Mouse (Mus musculus) midbrain, embryonic 10.5 days (tissue): ENCODE measurements around the gene Zfp266. TPM values are rescaled to one million over a fixed set of nuclear protein-coding genes. Genes with fewer than 3 reads are reported as not detected.

Source experiments
- DNase-seq: peaks from one replicate; pipeline ENCODE4 v3.0.0-alpha.2; 2017; ENCODE audit warnings: low spot score
- H3K27ac ChIP-seq: fragments of 300-500 bp; sonication (generic); replicated peaks from 2 replicates; pipeline ENCODE4 v1.5.1; 2016; ENCODE audit warnings: mild to moderate bottlenecking
- H3K27me3 ChIP-seq: fragments of 300-500 bp; sonication (generic); 2 replicates; pipeline ENCODE4 v1.6.1; 2016; ENCODE audit warnings: low read depth, mild to moderate bottlenecking; ENCODE audit not compliant: poor library complexity, severe bottlenecking
- H3K36me3 ChIP-seq: fragments of 300-500 bp; sonication (generic); 2 replicates; pipeline ENCODE4 v1.6.1; 2016; ENCODE audit warnings: mild to moderate bottlenecking, moderate library complexity
- H3K4me1 ChIP-seq: fragments of 300-500 bp; sonication (generic); 2 replicates; pipeline ENCODE4 v1.6.1; 2016
- H3K4me3 ChIP-seq: fragments of 300-500 bp; sonication (generic); 2 replicates; pipeline ENCODE4 v1.5.1; 2016; ENCODE audit warnings: mild to moderate bottlenecking, moderate library complexity
- H3K9me3 ChIP-seq: fragments of 300-500 bp; sonication (generic); replicated peaks from 2 replicates; pipeline ENCODE4 v1.6.1; 2016; ENCODE audit warnings: mild to moderate bottlenecking
- WGBS: fragments of 180-500 bp; shearing (Covaris S2); methylation state at CpG from one replicate; pipeline ENCODE4 v1.1.7; 2016; 5-methylcytosine and 5-hydroxymethylcytosine counted together
- polyA plus RNA-seq: library from polyadenylated mRNA; unstranded; fragments of >200 nt; fragmentation: Nextera tagmentation; extraction: Ambion mirVana; gene quantifications from 2 replicates; pipeline ENCODE4 v1.2.1, GENCODE M21; 2016

Gene Zfp266
- polyA plus RNA-seq, 1 experiment from 2014 or later, result 117 TPM

DNA sequence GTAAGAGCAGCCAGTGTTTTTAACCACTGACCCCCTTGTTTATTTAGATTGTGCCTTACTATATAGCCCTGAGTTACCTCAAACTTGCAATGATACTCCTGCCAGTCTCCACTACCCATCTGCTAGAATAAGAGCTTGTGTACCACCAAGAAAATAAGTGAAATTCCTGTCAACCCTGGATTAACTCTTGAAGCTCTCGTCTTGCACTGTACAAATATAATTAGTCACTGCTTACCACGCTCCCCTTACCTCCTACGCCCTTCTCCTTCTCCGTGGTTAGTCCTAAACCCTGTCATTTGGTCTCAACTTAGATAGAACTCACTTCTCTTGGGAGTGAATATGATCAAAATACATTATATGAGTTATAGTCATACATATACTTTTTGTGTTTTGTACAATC, 2.5 kb downstream of the Zfp266 start:
- DNase-seq, result no peak
- Histone ChIP-seq H3K27me3 (no peaks in the 10 kb centered on the region), H3K4me3 (peak overlapping the region; percentile 96), H3K9me3 (no peaks in the 10 kb centered on the region), H3K4me1 (peaks cover 27% of the 10 kb centered on the region), H3K27ac (no peak overlapping the region), H3K36me3 (peaks cover 59% of the 10 kb centered on the region)
- WGBS, result 92% methylated on average over 4 of the region's 4 CpGs

GRCm38 (mm10) chr9:20517727-20518126, 3.5 kb downstream of the Zfp266 start:
- 97% methylated on average over 1 of the region's 1 CpGs for WGBS
- H3K9me3 ChIP-seq, result no peaks in the 10 kb centered on the region
- no peak overlapping the region for H3K27ac ChIP-seq
- H3K36me3 ChIP-seq, result peaks cover 69% of the 10 kb centered on the region
- H3K4me1 ChIP-seq, result peaks cover 27% of the 10 kb centered on the region
- DNase-seq, result no peak
- H3K4me3 ChIP-seq, result no peak overlapping the region
- H3K27me3 ChIP-seq, result no peaks in the 10 kb centered on the region

- H3K27ac ChIP-seq, result no peak overlapping the region
- H3K4me1 ChIP-seq, result peaks cover 9% of the 10 kb centered on the region
- no peak overlapping the region for H3K4me3 ChIP-seq
- DNase-seq, result no peak
- no peaks in the 10 kb centered on the region for H3K27me3 ChIP-seq
- H3K36me3 ChIP-seq, result peaks cover 98% of the 10 kb centered on the region
- H3K9me3 ChIP-seq, result no peaks in the 10 kb centered on the region
- 91% methylated on average over 3 of the region's 3 CpGs for WGBS
These were observed 7.2 kb downstream of the Zfp266 start for GRCm38 (mm10) chr9:20514016-20514415.

DNA sequence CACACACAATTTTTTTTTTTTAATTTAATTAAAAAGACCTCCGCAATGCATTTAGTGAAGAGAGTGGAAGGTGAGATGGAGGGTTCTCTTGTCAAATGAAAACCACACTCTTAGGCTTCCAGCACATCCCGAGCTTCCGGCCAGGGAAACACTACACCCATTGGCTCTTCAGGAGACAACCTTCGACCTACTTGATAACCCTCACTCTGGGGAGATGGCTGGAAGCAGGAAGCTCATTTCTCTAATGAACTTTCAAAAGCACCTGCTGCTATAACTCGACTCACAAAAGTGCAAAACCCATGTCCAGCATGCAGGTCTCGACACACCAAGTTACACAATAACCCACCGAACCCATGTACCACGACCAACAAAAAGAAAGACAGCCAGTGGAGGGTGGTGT, 8.5 kb downstream of the Zfp266 start:
- Histone ChIP-seq H3K27me3 (no peaks in the 10 kb centered on the region), H3K27ac (no peak overlapping the region), H3K4me1 (no peaks in the 10 kb centered on the region; the same call in 1 of the 2 replicates), H3K36me3 (peaks cover 96% of the 10 kb centered on the region), H3K4me3 (no peak overlapping the region), H3K9me3 (no peaks in the 10 kb centered on the region)
- WGBS, result 91% methylated on average over 8 of the region's 8 CpGs
- no peak for DNase-seq

- Histone ChIP-seq H3K27me3 (no peaks in the 10 kb centered on the region), H3K27ac (no peak overlapping the region), H3K4me1 (no peaks in the 10 kb centered on the region), H3K36me3 (peaks cover 96% of the 10 kb centered on the region), H3K4me3 (no peak overlapping the region), H3K9me3 (no peaks in the 10 kb centered on the region)
- DNase-seq, result no peak
- 90% methylated on average over 4 of the region's 4 CpGs for WGBS
These were observed 9.6 kb downstream of the Zfp266 start for GRCm38 (mm10) chr9:20511645-20512044.

DNA sequence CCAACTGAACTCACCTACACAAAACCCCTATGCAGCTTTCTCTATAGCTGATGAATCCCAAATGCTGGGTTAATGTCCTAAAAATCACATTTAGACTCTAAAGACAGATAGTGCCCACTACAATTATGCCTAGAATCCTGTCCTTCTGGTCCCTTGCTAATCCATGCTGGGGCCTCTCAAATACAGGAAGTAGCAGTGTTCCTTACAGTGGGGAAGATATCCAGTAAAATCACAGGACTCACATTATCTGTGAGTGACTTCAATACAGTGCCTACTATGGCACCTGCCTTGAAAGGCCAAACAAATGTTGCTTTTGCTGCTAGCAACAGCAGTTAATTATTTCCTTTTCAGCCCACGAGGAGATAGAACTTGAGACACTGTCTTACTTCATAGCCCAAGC, 10.9 kb downstream of the Zfp266 start:
- Histone ChIP-seq H3K36me3 (peaks cover 96% of the 10 kb centered on the region), H3K4me1 (no peaks in the 10 kb centered on the region), H3K27ac (no peak overlapping the region), H3K27me3 (no peaks in the 10 kb centered on the region), H3K4me3 (no peak overlapping the region), H3K9me3 (no peaks in the 10 kb centered on the region)
- 79% methylated on average over 1 of the region's 1 CpGs for WGBS
- no peak for DNase-seq

GRCm38 (mm10) chr9:20509676-20510075, 11.5 kb downstream of the Zfp266 start:
- Histone ChIP-seq H3K36me3 (peaks cover 96% of the 10 kb centered on the region), H3K4me3 (no peak overlapping the region), H3K4me1 (no peaks in the 10 kb centered on the region), H3K9me3 (no peaks in the 10 kb centered on the region), H3K27ac (no peak overlapping the region), H3K27me3 (no peaks in the 10 kb centered on the region)
- DNase-seq, result no peak
- WGBS, result 90% methylated on average over 3 of the region's 3 CpGs

- no peaks in the 10 kb centered on the region for H3K4me1 ChIP-seq
- H3K4me3 ChIP-seq, result no peak overlapping the region
- no peaks in the 10 kb centered on the region for H3K9me3 ChIP-seq
- no peak overlapping the region for H3K27ac ChIP-seq
- 90% methylated on average over 5 of the region's 5 CpGs for WGBS
- H3K27me3 ChIP-seq, result no peaks in the 10 kb centered on the region
- peaks cover 97% of the 10 kb centered on the region for H3K36me3 ChIP-seq
- DNase-seq, result no peak
These were observed 16.4 kb downstream of the Zfp266 start for GRCm38 (mm10) chr9:20504801-20505200.

GRCm38 (mm10) chr9:20493281-20493680, 27.9 kb downstream of the Zfp266 start:
- 12% methylated on average over 9 of the region's 9 CpGs for WGBS
- H3K4me1 ChIP-seq, result peaks cover 22% of the 10 kb centered on the region
- H3K27ac ChIP-seq, result peak overlapping the region; percentile 94
- no peaks in the 10 kb centered on the region for H3K9me3 ChIP-seq
- no peaks in the 10 kb centered on the region for H3K27me3 ChIP-seq
- H3K36me3 ChIP-seq, result peaks cover 63% of the 10 kb centered on the region
- peak overlapping the region; percentile 91 for H3K4me3 ChIP-seq
- no peak for DNase-seq

DNA sequence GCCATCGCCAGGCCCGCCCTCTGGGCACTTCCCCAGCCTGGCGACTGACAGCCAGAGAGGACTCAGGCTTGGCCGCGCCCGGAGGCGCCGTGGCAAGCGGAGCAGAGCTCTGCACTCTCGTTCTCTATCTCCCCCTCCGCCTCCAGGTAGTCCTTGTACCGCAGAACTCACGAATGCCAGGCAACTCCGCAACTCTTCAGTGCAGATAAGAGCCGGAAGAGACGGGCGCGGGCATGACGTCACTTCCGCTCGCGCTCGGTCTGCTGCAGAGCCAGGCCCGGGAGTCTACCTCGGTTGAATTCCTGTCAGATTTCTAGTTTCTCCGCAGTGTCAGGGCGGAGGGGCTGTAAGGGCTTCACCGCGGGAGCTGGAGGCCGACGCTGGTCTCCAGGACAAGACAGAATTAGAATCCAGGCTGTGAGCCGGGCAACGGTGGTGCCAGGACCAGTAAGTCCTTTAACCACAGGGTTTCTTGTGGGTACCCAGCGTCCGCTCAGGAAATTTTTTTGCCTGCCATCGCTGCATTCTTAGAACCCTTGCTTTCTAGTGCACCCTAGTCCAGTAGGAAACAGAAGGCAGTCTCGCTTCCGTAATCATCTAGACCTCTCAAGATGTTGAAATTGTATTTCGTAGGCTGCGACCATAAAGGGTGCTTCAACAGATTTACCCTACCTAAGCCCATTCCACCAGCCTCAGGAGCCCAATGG, 28.5 kb downstream of the Zfp266 start, which contains the start of gene Zfp426:
TSS of gene Zfp426 (minus strand) at position 220 of the 707 bp plus-strand sequence.
- Histone ChIP-seq H3K4me3 (peak within 1 kb of the TSS; percentile 91), H3K27me3 (no peaks in the 10 kb centered on the region), H3K9me3 (no peaks in the 10 kb centered on the region), H3K4me1 (peaks cover 22% of the 10 kb centered on the region), H3K27ac (peak within 1 kb of the TSS; percentile 94), H3K36me3 (peaks cover 61% of the 10 kb centered on the region)
- peak; percentile 90 for DNase-seq
- 1% methylated on average over 40 of the region's 40 CpGs for WGBS

DNA sequence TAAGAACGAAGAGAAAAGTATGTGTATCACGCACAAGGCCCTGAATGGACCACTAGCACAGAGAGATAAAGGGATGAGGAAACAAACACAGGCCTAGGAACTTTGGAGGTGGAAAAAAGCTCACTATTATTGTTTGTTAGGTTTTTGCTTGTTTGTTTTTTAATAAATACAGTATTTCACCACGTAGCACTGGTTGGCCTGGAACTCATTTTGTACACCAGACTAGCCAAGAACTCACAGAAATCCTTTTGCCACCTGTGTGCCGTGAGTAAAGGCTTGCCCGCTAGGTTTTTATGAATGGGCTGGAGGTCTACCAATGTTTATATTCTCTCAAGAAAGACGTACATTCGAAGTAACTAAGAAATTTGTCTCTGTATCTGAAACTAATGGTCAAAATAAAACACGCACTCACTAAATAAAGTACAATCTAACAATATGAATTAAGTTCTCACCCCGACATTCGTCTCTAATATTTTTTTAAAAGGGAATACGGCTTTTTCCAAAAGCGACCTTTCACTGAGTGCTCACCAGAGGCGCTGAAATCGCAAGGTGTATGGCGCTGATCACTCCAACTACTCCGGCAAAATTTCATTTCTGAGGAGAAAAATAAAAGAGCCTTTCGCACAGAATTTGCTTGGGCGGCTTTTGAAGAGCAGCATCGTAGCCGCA, 29.2 kb downstream of the Zfp266 start:
- Histone ChIP-seq H3K9me3 (no peaks in the 10 kb centered on the region), H3K4me3 (peak overlapping the region; percentile 91), H3K36me3 (peaks cover 60% of the 10 kb centered on the region), H3K4me1 (peaks cover 22% of the 10 kb centered on the region), H3K27me3 (no peaks in the 10 kb centered on the region), H3K27ac (peak overlapping the region; percentile 94)
- WGBS, result 14% methylated on average over 20 of the region's 20 CpGs
- DNase-seq, result no peak

DNA sequence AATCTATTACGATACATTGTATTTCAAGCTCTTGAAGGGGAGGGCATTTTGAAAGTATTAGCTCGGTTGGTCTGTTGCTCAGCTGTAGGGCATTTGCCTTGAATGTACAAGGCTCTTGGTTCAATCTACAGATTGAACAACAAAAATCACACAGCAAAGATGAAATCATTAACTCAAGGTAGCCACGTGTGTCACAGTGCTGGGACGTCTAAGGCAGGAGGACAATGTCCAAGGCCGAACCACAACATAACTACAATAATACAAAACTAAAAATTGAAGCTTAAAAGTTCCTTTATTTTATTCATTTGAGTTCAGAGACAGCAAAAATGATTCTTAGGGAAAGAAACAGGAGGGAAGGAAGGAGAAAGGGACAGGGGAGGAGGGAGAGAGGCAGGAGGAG, 31.7 kb downstream of the Zfp266 start:
- no peak for DNase-seq
- Histone ChIP-seq H3K4me1 (peaks cover 22% of the 10 kb centered on the region), H3K27me3 (no peaks in the 10 kb centered on the region), H3K27ac (no peak overlapping the region), H3K9me3 (no peaks in the 10 kb centered on the region), H3K4me3 (no peak overlapping the region), H3K36me3 (peaks cover 61% of the 10 kb centered on the region)
- WGBS, result 95% methylated on average over 5 of the region's 5 CpGs

DNA sequence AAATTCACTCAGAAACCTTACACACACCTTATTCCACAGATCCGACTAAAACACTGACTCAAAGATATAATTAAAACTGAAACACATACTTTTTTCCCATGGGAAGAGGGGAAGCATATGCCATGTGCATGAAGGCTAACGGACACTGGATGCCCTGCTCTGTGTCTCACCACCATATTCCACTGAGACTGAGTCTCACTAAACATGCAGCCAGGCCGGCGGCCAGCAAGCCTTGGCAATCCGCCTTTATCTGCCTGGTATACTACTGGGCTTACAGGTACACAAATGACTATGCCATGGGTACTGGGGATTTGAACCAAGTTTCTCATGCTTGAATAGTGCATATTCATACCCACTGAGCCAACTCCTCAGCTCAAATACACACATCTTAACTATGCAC, 41.8 kb downstream of the Zfp266 start:
- peaks cover 100% of the 10 kb centered on the region for H3K36me3 ChIP-seq
- 89% methylated on average over 5 of the region's 5 CpGs for WGBS

More for the DNA sequence above, 41.8 kb downstream of the Zfp266 start:
- no peaks in the 10 kb centered on the region for H3K27me3 ChIP-seq
- H3K4me1 ChIP-seq, result no peaks in the 10 kb centered on the region
- no peak overlapping the region for H3K4me3 ChIP-seq
- DNase-seq, result no peak
- no peak overlapping the region for H3K27ac ChIP-seq
- H3K9me3 ChIP-seq, result no peaks in the 10 kb centered on the region
